Mouse (Mus musculus): Measurements from ENCODE around the gene Cbx8.

Gene Cbx8

GRCm38 (mm10) chr11:119040600-119041324 lies at the start of gene Cbx8:
Gene Cbx8 (minus strand): TSS chr11:119040969.
- DNase-seq (ENCODE audit: low spot score), result peak; percentile 98

GRCm38 (mm10) chr11:119090076-119090960 lies 49.5 kb upstream of the Cbx8 start:
- peak; percentile 38 for DNase-seq (ENCODE audit: low spot score)

DNA sequence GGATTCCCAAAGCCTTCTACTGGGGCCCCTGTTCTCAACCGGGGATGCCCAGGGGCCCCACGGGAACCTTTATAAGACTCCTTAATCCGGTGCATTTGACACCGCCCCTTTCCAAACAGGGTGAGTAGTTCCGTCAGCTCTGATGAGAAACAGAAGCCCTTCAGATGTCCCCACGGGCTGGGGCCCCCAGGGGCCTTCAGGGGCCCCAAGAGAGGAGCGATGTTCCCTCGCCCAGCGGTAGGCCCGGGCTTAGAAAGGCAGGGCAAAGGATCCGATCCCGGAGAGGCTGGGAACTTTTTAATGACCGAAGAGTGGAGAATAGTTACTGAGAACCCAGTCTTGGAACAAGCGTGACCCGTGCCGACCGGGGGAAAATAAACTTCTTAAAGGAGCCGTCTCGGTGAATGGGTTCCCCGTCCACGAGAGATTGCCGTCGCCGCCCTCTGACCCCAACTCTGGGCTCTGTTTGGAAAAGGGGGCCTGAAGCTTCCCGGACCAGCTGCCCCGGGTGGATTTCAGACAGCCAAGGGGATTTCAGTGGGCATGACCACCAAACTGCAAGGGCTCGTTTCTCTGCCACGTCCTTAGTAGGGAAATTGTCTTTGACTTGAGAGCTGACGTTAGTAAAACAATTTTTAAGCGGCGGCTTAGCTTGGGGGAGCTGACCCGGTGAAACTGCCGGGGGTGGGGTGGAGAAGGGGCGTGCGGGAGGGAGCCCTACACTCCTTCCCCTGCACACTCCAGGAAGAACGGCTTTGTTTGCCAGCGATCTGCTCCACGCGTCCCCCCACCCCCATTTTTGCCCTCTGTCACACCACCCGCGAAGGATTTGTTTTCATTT lies 48.7 kb upstream of the Cbx8 start:
- DNase-seq (ENCODE audit: low spot score), result peak; percentile 29

GRCm38 (mm10) chr11:119088391-119089234 lies 47.8 kb upstream of the Cbx8 start:
- DNase-seq (ENCODE audit: low spot score), result no peak

DNA sequence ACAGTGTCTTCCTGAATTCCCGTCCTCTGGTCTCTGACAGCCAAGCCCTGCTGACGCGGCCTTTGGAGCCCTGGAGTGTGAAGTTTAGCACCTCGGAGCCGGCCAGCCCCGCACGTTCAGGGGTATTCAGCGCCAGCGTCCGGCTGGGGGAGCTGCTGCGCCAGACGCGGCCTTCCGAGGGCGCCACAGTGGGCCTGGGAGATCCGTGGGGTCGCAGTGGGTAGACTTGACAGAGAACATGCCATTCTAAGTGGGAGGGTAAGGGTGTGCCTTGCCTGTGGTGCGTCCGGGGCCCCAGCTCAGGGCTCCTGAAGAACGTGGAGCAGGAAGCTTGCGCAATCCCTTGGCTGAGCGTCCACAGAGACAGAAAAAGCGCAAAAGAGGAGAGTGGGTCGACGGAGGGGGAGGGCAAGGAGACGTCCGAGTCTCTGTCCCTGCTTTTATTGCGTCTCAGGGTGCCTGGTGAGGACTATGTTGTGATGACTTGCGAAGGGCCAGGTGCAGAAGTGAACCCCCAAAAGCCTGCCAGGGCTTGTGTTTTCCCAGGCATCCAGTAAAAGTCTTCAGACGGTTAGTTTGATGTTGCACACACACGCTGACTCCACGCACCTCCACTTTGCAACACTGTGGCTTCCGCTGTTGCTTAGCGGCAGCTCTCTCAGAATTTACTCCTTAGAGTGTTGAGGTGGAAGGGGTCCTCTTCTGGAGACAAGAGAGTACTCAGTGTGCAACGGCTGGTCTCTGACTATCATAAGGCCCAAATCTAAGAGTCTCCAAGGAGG lies 46.7 kb upstream of the Cbx8 start:
- DNase-seq (ENCODE audit: low spot score), result peak; percentile 60

DNA sequence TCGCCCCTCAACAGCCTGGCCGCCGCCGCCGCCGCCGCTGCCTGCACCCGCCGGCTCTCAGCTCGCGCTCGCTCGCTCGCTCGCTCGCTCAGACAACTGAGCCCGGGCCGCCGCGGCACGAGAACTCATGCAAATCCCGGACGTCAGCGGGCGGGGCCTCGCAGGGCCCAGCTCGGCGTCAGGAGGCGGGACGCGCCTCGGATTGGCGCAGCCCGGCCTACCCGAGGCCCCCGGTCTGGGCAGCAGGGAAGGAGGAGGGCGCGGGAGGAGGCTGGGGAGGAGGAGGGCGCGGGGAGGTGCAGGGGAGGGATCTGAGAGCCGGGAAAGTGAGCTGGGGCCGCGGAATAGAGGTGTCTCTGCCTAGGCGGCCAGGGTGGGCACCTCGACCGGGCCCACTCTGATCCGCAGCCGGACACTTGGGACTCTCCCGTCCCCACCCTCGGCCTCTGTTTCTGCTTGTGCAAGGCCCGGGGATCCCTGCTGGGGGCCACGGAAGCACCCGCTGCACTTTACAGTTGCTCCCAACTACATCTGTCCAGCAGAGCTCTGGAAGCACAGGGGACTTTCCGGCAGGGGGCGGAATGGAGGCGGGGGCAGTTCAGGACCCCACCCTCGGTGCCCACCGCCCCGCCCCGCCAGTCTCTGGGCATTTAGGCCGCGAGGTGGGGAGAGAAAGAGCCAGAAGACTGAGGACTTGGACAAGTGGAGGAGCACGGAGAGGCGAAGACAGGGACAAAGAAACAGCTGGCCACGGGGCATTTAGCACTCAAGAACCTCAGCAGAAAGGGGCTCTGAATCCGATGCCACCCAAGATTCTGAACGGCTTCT lies 45.6 kb upstream of the Cbx8 start, which contains the start of gene Cbx4:
Gene Cbx4 (minus strand): TSS at position 78 of the 828 bp plus-strand sequence.
- peak; percentile 81 for DNase-seq (ENCODE audit: low spot score)

GRCm38 (mm10) chr11:119085279-119086062 lies 44.7 kb upstream of the Cbx8 start:
- DNase-seq (ENCODE audit: low spot score), result peak; percentile 59

DNA sequence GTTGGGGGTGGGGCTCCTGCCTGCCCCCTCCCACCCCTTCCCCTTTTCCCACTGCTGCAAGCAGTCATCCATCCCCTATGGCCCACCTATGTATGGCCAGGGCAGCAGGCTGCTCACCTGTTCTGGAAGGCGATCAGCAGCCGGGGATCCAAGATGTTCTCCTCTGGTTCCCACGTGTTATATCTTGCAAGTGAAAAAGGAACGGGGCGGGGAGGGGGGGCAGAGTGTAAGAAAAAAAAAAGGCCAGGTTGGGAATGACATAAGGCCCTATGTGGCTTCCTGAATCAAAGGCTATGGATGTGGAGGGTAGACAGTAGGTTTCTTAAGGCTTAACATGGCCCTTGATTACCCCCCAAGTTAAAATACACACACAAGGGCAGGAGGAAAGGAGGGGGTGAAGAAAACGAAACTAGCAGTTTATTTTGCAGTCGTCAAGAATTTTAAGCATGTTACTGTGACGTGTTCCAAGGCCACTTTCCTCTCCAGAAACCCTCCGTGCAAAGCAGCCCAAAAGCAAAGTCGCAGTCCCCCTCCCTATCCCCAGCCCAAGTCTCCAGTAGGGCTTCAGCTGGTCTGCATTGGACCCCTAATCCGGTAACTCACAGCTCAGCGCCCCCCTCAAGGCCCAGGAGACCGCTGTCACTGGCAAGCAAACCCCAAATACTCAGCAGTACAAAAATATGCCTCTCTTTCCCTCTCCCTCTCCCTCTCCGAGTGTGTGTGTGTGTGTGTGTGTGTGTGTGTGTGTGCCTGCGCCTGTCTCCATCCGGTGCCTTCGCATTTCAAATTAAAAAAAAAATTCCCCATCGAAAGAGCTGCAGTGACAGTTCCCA lies 43.9 kb upstream of the Cbx8 start:
- peak; percentile 21 for DNase-seq (ENCODE audit: low spot score)

GRCm38 (mm10) chr11:119083724-119084445 lies 43.1 kb upstream of the Cbx8 start:
- peak; percentile 56 for DNase-seq (ENCODE audit: low spot score)

- DNase-seq (ENCODE audit: low spot score), result peak; percentile 26
These were observed 42.1 kb upstream of the Cbx8 start for GRCm38 (mm10) chr11:119082638-119083599.

DNA sequence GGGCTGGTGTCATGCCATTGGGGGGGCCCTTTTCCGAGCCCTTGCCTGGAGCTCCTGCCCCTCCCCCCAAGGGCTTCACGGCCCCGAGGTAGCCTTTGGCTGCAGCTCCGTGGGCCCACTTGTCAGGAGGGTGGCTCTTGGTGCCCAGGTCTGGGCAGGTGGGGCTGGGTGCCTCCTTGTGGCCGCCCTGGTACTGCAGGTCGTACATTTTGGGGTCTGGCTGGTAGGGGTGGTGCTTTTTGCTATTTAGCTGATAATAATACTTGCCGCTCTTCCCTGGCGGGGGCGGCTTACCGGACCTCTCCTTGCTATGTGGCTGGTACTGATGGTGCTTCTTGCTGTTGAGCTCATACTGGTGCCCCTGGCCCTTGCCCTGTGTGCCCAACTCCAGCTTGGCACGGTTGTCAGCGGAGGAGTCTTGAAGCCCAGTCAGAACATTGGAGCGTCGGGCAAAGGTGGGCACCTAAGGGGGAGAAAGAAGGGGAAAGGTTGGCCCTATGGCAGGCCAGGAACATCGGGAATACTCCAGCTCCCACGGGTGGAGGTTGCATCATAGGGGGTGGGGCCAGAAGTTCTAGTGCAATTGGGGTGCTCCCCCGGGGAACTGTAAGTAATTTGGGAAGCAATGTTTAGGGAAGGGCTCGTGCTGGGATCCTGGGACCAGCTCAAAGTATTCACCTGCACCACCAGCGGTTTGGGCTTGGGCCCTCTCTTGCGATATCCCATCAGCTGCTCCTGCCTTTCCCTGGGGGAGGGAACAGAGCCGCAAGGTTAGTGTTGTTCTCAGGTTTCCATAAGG lies 41.3 kb upstream of the Cbx8 start:
- peak; percentile 38 for DNase-seq (ENCODE audit: low spot score)

DNA sequence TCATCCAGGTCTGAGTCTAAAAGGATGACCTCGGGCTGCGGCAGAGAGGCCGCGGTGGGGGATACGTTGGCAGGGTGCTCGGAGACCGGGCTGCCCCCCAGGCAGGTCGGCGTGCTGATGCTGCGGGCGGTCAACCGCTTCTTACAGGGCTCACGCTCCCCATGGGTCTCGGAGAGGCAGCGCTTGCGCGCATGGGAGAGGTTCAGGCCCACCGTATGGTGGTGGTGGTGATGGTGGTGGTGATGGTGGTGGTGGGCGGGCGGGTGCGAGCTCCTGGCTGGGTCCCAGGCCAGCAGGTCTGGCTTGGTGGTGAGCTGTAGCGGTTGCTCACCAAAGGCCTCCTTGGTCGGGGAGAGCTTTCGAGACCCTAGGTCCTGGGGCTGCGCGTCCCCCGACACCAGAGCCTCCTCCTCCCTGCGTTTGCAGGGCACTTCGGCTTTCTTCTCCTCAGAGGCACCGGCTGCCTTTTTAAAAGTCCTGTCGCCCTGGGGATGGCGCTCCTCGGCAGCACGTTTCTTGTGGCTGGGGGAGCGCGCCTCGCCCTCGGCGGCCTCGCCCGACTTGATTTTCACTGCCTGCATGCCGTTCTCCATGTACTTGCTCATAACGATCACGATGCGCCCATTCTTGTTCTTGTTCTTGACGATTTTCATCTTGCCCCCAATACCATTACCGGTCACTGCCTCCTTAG lies 40.5 kb upstream of the Cbx8 start:
- no peak for DNase-seq (ENCODE audit: low spot score)

DNA sequence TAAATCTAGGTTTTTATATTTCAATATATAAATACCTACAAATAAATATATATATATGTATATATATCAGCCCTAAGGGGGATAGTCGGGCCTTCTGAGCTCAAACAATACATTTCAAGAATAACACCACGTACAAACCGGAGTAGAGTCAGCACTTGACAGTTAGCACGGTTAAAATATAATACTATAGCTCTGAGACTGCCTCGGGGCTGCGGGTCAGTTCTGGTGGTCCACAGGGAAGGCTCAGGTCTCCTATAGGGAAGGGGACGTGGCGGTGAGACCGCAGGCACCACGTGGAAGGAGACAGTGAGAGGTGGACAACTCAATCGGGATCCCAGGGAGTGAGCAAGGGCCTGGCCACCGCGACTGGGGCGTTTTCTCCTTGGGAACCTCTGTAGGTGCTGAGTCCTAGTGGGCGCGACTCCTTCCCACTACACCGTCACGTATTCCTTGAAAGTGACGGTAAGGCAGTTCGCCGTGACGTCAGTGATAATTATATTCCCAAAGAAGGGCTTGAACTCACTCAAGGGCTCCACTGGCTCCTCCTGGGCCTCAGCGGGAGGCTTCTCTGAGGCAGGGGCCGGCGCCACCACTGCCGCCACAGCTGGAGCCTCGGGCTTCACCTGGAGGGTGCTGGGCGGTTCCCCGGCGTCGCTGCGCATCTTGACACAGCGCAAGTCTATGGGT lies 39.8 kb upstream of the Cbx8 start:
- DNase-seq (ENCODE audit: low spot score), result no peak

DNA sequence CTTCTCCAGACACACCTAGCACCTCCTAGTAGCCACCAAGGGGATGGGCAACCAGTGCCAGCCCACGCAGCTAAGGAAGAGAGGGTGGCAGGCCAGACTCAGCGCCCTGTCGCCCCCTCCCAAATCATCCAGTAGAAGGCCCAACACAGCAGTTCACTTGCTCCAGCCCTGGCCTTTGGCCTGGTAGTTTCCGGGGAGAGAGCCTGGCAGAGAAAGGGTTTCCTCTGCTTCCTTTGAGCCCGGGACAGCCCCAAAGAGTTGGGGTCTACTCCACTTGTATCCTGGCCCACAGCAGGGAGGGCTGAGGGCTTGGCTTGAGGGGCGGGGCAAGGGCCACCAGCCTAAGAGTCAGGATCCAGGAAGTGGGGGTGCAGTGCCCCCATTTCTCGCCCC lies 38.7 kb upstream of the Cbx8 start:
- DNase-seq (ENCODE audit: low spot score), result no peak

Measured in urinary bladder, postnatal 25 days (tissue).